Mouse (Mus musculus): ENCODE results near the gene 9030025P20Rik. TPM values are rescaled to one million over a fixed set of nuclear protein-coding genes. Genes with fewer than 3 reads are reported as not detected.
"Not testable (repeated sequence)": the region's sequence is repeated elsewhere in the genome, so short reads cannot be mapped to it uniquely, and the experiment has no call there.

Gene 9030025P20Rik
- polyA plus RNA-seq, 1 experiment, result 0.12 TPM

DNA sequence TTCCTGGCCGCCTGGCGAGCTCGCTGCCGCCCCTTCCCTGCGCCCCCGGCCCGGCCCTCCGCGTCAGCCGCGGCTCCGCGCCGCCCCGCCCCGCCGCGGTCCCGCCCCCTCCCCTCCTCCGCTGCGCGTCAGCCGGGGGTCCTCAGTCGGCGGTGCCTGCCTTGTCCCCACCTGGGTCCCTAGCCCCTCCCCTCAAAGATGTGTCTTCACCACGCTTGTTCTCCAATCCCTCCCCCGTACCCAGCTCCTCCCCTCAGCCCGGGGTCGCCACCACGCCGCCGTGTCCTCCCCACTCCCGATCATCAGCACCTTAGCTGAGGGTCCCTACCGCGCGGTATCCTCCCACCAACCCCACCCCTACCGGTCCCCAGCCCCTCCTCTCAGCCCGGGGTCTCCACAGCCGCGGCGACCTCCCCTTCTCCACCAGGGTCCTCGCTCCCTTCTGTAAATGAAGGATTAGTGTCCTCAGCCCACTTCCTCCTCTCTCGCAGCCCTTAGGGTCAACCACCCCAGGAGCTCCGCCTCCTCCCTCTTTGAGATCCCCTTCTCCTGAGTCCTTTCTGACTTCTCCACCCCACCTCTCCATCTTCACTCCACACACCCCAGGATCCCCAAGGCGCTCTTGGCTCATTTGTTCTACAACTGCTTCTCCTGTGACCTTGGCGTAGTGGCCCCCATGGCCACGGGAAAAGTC is 15.0 kb downstream of the 9030025P20Rik start:
- H3K4me1 ChIP-seq (ENCODE audit: control insufficient read depth); H3K9me3 ChIP-seq (ENCODE audit: control insufficient read depth, low read length); H3K36me3 ChIP-seq (ENCODE audit: control insufficient read depth); H3K27me3 ChIP-seq (ENCODE audit: control insufficient read depth); H3K4me3 ChIP-seq (replicated peaks): not testable (repeated sequence)

DNA sequence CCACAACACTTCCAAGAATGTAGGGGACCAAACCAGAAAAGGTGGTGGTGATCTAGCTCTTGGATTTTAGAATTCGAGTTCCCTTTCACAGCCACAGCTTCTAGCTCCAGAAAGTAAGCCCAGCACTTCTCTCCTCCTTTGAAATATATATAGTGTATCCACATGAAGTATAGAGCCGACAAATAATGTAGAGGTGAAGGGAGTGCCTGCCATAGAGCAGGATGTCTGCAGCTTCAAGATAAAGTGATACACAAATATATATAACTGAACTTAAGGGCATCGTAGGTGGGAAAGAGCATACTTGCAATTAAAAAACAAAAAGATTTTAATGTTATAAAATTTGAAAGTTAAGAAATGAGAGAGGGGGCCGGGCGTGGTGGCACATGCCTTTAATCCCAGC is 15.9 kb downstream of the 9030025P20Rik start:
- not testable (repeated sequence) for H3K27me3 ChIP-seq (ENCODE audit: control insufficient read depth); H3K4me1 ChIP-seq (ENCODE audit: control insufficient read depth); H3K4me3 ChIP-seq (replicated peaks); H3K9me3 ChIP-seq (ENCODE audit: control insufficient read depth, low read length); H3K36me3 ChIP-seq (ENCODE audit: control insufficient read depth)

DNA sequence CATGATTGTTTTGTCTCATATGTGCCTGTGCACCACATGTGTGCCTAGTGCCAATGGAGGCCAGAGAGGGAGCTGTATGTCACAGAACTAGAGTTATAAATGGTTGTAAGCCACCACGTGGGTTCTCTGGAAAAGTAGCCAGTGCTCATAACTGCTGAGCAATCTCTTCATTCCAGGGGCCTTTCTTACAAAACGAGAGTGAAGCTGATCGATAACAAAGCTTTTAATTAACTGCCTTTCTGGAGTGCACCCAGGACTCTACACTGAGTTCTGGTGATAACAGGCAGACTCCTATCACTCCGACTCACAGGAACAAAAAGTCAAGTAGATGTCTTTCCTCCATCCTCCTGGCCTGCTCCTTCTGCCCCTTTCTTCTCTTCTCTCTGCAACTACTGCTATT is 21.8 kb downstream of the 9030025P20Rik start:
- H3K4me3 ChIP-seq (replicated peaks); H3K27me3 ChIP-seq (ENCODE audit: control insufficient read depth); H3K9me3 ChIP-seq (ENCODE audit: control insufficient read depth, low read length); H3K4me1 ChIP-seq (ENCODE audit: control insufficient read depth); H3K36me3 ChIP-seq (ENCODE audit: control insufficient read depth): not testable (repeated sequence)

DNA sequence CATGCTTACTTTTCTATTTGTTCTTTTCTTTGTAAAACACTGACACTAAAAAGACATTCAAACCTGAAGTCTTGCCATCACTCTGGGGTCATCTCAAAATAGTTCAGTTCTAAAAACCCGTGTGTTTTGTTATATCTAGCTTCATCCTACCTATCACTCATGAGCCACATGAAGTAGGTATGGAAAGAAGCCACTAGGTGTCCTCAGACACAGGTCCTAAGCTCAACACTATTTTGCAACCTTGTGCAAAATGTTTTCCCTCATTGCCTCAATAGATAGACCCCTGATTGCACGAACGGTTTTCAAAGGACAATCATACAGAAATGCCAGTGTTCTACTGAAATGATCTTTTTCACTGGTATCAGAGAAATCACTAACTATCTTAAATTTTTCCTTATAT is 30.8 kb downstream of the 9030025P20Rik start:
- not testable (repeated sequence) for H3K27me3 ChIP-seq (ENCODE audit: control insufficient read depth)

DNA sequence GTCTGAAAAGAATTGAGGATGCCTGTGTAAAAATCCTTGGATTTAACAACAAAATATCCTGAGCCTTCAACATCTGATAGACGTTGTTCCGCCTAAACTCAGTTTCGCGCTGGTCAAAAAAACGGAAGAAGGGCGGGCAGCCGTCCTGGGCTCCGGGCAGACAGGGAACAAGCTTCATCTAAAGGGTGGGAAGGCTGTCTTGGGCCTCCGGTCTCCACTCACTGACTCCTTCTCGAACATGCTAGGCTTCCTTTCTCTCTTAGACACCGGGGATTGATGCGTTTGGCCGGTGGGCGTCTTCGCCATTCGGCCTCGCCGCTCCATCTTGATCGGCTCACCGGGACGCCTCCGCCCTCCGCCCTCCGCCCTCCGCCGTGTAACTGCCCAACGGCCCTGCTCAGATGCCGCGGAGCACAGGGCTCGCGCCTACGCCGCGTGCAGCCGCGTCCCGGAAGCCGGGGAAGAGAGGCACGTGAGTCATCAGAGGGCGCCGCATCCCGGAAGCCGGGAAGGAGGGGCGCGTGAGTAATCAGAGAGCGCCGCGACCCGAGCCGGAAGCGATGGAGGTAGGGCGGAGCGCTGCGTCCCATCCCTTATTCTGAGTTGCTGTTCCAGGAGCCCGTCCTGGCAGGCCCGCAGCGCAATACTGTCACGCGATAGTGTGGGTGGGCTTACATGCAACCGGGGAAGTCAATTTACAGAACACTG is 31.6 kb downstream of the 9030025P20Rik start, which contains the start of gene Gm3435:
Gene Gm3435 (plus strand): TSS at position 471 of the 708 bp plus-strand sequence.
- not testable (repeated sequence) for H3K36me3 ChIP-seq (ENCODE audit: control insufficient read depth); H3K4me1 ChIP-seq (ENCODE audit: control insufficient read depth); H3K4me3 ChIP-seq (replicated peaks); H3K9me3 ChIP-seq (ENCODE audit: control insufficient read depth, low read length); H3K27me3 ChIP-seq (ENCODE audit: control insufficient read depth)

More for the DNA sequence above, 30.8 kb downstream of the 9030025P20Rik start:
- H3K4me1 ChIP-seq (ENCODE audit: control insufficient read depth); H3K9me3 ChIP-seq (ENCODE audit: control insufficient read depth, low read length); H3K36me3 ChIP-seq (ENCODE audit: control insufficient read depth); H3K4me3 ChIP-seq (replicated peaks): not testable (repeated sequence)

DNA sequence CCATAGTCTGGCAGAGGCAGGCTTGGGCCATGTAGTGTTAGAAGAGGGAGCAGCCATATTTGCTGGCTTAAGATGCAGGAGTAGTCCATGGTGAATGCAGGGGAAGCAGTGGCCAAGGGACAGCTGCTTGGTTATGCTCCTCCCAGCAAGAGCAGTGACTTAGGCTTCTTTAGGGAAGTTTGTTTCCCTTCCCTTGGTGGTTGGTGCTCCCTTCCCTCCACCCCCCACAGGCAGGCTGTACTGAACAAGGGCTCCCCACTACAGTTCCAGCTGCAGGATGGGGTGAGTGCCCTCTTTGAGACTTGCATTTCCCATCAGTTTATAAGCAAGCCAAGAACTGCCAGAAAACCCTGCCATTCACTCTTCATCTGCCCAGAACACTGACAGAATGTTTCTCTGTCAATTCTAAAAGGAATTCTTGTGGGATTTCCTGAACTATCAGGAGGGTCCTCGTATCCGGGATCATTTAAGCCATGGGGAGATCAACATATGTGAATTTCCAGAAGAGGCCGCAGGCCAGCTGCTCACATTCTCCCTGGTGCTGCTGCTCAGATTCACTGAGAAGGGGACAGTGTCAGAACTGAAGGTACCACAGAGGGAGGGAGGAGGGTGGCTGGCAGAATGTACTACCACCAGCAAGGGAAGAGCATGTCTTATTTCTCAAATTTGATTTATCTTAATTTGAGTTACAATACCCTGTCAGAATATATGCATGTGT is 43.4 kb downstream of the 9030025P20Rik start:
- not testable (repeated sequence) for H3K27me3 ChIP-seq (ENCODE audit: control insufficient read depth); H3K4me3 ChIP-seq (replicated peaks); H3K4me1 ChIP-seq (ENCODE audit: control insufficient read depth); H3K9me3 ChIP-seq (ENCODE audit: control insufficient read depth, low read length); H3K36me3 ChIP-seq (ENCODE audit: control insufficient read depth)

DNA sequence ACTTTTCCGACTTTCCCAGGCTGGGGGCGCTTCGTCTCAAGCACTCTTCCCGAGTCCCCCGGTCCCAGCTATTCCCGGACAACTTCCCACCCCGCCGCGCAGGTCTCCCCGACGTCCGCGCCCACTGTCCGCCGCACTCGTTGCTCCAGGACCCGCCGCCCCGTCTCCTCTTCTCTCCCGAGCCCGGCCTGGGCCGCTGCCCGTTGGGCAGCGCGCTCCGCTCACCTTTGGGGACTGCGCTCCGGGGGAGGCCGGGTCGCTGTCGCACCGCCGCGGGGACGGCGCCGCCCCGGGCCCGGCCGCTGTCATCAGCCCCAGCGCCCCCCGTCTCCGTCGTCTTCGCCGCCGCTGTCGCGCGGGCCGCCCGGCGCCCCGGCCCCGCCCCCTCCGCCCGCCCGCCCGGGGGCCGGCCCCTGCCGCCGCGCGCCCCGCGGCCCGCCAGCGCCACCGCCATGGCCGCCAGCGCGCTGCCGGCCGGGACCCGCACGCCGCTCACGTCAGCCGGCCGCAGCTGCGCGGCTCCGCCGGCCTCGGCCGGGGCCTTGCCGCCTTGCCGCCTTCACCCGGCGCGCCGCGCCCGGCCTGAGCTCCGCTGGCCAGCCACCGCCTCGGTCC is 45.7 kb downstream of the 9030025P20Rik start:
- H3K4me1 ChIP-seq (ENCODE audit: control insufficient read depth); H3K27me3 ChIP-seq (ENCODE audit: control insufficient read depth); H3K9me3 ChIP-seq (ENCODE audit: control insufficient read depth, low read length); H3K36me3 ChIP-seq (ENCODE audit: control insufficient read depth); H3K4me3 ChIP-seq (replicated peaks): not testable (repeated sequence)

DNA sequence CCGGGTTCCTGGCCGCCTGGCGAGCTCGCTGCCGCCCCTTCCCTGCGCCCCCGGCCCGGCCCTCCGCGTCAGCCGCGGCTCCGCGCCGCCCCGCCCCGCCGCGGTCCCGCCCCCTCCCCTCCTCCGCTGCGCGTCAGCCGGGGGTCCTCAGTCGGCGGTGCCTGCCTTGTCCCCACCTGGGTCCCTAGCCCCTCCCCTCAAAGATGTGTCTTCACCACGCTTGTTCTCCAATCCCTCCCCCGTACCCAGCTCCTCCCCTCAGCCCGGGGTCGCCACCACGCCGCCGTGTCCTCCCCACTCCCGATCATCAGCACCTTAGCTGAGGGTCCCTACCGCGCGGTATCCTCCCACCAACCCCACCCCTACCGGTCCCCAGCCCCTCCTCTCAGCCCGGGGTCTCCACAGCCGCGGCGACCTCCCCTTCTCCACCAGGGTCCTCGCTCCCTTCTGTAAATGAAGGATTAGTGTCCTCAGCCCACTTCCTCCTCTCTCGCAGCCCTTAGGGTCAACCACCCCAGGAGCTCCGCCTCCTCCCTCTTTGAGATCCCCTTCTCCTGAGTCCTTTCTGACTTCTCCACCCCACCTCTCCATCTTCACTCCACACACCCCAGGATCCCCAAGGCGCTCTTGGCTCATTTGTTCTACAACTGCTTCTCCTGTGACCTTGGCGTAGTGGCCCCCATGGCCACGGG is 46.4 kb downstream of the 9030025P20Rik start:
- H3K9me3 ChIP-seq (ENCODE audit: control insufficient read depth, low read length); H3K4me1 ChIP-seq (ENCODE audit: control insufficient read depth); H3K4me3 ChIP-seq (replicated peaks); H3K36me3 ChIP-seq (ENCODE audit: control insufficient read depth); H3K27me3 ChIP-seq (ENCODE audit: control insufficient read depth): not testable (repeated sequence)

DNA sequence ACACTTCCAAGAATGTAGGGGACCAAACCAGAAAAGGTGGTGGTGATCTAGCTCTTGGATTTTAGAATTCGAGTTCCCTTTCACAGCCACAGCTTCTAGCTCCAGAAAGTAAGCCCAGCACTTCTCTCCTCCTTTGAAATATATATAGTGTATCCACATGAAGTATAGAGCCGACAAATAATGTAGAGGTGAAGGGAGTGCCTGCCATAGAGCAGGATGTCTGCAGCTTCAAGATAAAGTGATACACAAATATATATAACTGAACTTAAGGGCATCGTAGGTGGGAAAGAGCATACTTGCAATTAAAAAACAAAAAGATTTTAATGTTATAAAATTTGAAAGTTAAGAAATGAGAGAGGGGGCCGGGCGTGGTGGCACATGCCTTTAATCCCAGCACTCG is 47.2 kb downstream of the 9030025P20Rik start:
- not testable (repeated sequence) for H3K27me3 ChIP-seq (ENCODE audit: control insufficient read depth); H3K4me1 ChIP-seq (ENCODE audit: control insufficient read depth); H3K36me3 ChIP-seq (ENCODE audit: control insufficient read depth); H3K4me3 ChIP-seq (replicated peaks); H3K9me3 ChIP-seq (ENCODE audit: control insufficient read depth, low read length)

DNA sequence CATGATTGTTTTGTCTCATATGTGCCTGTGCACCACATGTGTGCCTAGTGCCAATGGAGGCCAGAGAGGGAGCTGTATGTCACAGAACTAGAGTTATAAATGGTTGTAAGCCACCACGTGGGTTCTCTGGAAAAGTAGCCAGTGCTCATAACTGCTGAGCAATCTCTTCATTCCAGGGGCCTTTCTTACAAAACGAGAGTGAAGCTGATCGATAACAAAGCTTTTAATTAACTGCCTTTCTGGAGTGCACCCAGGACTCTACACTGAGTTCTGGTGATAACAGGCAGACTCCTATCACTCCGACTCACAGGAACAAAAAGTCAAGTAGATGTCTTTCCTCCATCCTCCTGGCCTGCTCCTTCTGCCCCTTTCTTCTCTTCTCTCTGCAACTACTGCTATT is 53.1 kb downstream of the 9030025P20Rik start:
- H3K9me3 ChIP-seq (ENCODE audit: control insufficient read depth, low read length); H3K4me3 ChIP-seq (replicated peaks); H3K27me3 ChIP-seq (ENCODE audit: control insufficient read depth); H3K36me3 ChIP-seq (ENCODE audit: control insufficient read depth); H3K4me1 ChIP-seq (ENCODE audit: control insufficient read depth): not testable (repeated sequence)

DNA sequence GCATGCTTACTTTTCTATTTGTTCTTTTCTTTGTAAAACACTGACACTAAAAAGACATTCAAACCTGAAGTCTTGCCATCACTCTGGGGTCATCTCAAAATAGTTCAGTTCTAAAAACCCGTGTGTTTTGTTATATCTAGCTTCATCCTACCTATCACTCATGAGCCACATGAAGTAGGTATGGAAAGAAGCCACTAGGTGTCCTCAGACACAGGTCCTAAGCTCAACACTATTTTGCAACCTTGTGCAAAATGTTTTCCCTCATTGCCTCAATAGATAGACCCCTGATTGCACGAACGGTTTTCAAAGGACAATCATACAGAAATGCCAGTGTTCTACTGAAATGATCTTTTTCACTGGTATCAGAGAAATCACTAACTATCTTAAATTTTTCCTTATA is 62.2 kb downstream of the 9030025P20Rik start:
- H3K9me3 ChIP-seq (ENCODE audit: control insufficient read depth, low read length); H3K4me1 ChIP-seq (ENCODE audit: control insufficient read depth); H3K36me3 ChIP-seq (ENCODE audit: control insufficient read depth); H3K27me3 ChIP-seq (ENCODE audit: control insufficient read depth); H3K4me3 ChIP-seq (replicated peaks): not testable (repeated sequence)

Measured in erythroblast, embryonic 14.5 days (primary cell).